Mouse (Mus musculus): Measurements from ENCODE around the gene Zbtb22. TPM values are rescaled to one million over a fixed set of nuclear protein-coding genes. Genes with fewer than 3 reads are reported as not detected.

Zbtb22 gene
- polyA plus RNA-seq, 1 experiment from 2014 or later, result 11.2 TPM

DNA sequence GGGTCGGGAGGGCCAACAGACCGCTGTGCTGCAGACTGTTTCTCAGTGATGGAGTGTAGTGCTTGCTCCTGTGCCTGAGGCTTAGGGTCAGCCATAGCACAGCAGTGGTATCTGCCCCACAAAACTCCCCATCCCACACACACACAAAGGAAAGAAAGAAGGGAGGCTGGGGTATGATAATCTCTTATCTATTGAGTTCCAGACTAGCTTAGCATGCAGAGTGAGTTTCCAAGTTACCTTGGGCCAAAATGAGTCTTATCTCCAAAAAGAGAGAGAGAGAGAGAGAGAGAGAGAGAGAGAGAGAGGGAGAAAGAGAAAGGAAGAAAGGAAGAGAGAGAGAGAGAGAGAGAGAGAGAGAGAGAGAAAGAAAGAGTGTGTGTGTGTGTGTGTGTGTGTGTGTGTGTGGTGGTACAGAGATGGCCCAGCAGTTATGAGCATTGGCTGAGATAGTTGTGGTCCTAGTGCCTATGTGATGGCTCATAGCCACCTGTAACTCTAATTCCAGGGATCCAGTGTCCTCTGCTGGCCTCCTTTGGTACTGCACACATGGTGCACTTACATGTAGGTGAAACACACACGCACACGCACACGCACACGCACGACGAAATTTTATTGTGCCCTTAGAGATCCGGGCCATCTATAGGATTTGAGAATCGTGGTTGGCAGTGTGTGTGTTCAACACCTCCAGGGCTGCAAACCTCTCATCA is 9.0 kb downstream of the Zbtb22 start:
- no peak overlapping the region for H3K4me3 ChIP-seq (ENCODE audit: low read depth, low read length)
- H3K4me1 ChIP-seq (ENCODE audit: control insufficient read depth, insufficient read depth, low read length), result peaks cover 6% of the 10 kb centered on the region; the same call in 1 of the 2 replicates
- no peak for ATAC-seq (ENCODE audit: insufficient read depth, low FRiP score, low TSS enrichment)
- no peaks in the 10 kb centered on the region for H3K36me3 ChIP-seq (ENCODE audit: control insufficient read depth, insufficient read depth, low read length)
- 86% methylated on average over 10 of the region's 10 CpGs for WGBS
- H3K27ac ChIP-seq (ENCODE audit: low read depth, low read length), result no peak overlapping the region
- no peak overlapping the region for H3K9ac ChIP-seq (ENCODE audit: low read length)
- H3K9me3 ChIP-seq (ENCODE audit: control insufficient read depth, low read length), result no peaks in the 10 kb centered on the region
- no peak for DNase-seq (ENCODE audit: low spot score)
- no peaks in the 10 kb centered on the region for H3K27me3 ChIP-seq (ENCODE audit: control insufficient read depth, insufficient read depth, low read length)
- H3K4me2 ChIP-seq (ENCODE audit: low read depth), result no peak overlapping the region

DNA sequence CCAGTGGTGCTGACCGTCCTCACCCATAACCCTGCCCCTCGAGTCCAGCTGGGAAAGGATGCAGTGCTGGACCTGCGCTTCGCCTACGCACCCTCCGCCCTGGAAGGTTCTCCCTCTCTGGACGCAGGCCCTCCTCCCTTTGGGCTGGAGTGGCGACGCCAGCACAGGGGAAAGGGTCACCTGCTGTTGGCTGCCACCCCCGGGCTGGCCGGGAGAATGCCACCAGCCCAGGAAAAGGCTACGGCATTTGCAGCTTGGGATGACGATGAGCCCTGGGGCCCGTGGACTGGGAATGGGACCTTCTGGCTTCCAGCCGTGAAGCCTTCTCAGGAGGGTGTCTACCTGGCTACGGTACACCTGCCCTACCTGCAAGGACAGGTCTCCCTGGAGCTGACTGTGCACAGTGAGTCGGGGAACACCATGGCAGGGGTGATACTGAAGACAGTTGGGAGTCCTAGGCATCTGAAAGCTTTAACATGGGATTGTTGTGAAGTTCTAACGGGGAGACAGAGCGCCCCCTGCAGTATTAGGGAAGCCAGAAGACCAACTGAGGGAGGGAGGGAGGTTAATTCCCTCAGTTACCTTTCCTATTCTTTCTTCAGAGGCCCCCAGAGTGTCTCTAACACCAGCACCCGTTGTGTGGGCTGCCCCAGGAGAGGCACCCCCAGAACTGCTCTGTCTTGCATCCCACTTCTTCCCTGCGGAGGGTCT is 9.9 kb downstream of the Zbtb22 start:
- H3K4me1 ChIP-seq (ENCODE audit: control insufficient read depth, insufficient read depth, low read length), result 0 out of 2 replicates have a peak, but pooled peaks cover under 1% of the 10 kb centered on the region
- no peak for ATAC-seq (ENCODE audit: insufficient read depth, low FRiP score, low TSS enrichment)
- no peak overlapping the region for H3K4me2 ChIP-seq (ENCODE audit: low read depth)
- no peaks in the 10 kb centered on the region for H3K9me3 ChIP-seq (ENCODE audit: control insufficient read depth, low read length)
- no peak overlapping the region for H3K9ac ChIP-seq (ENCODE audit: low read length)
- H3K27ac ChIP-seq (ENCODE audit: low read depth, low read length), result no peak overlapping the region
- no peaks in the 10 kb centered on the region for H3K36me3 ChIP-seq (ENCODE audit: control insufficient read depth, insufficient read depth, low read length)
- DNase-seq (ENCODE audit: low spot score), result no peak
- no peaks in the 10 kb centered on the region for H3K27me3 ChIP-seq (ENCODE audit: control insufficient read depth, insufficient read depth, low read length)
- H3K4me3 ChIP-seq (ENCODE audit: low read depth, low read length), result no peak overlapping the region
- 83% methylated on average over 20 of the region's 21 CpGs for WGBS

DNA sequence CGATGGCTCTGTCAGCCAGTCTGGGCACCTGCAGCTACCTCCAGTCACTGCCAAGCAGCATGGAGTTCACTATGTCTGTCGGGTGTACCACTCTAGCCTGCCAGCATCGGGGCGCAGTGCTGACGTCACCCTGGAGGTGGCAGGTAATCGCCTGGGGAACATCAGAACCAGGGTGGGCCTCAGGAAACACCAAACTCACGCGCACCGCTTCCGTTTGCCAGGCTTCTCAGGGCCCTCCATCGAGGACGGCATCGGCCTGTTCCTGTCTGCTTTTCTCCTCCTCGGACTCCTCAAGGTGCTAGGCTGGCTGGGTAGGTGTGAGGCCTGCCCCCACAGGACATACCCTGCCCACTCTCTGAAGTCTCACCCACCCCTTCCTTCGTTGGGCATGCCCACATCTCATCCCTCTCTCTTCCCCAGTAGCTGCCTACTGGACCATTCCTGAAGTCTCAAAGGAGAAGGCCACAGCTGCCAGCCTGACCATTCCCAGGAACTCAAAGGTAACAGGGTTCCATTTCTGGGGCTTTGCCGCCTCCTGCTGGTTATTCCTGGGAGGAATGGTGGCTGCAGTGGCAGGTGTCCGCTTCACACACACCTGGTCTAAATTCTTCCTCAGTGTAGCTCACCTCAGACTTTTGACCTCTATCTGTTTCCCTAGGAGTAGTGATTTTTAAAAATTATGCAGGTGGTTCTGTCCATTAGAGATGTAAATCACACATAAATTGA is 10.7 kb downstream of the Zbtb22 start:
- 73% methylated on average over 17 of the region's 17 CpGs for WGBS
- no peak overlapping the region for H3K9ac ChIP-seq (ENCODE audit: low read length)
- H3K27me3 ChIP-seq (ENCODE audit: control insufficient read depth, insufficient read depth, low read length), result no peaks in the 10 kb centered on the region
- no peaks in the 10 kb centered on the region for H3K9me3 ChIP-seq (ENCODE audit: control insufficient read depth, low read length)
- no peak overlapping the region for H3K4me2 ChIP-seq (ENCODE audit: low read depth)
- H3K4me3 ChIP-seq (ENCODE audit: low read depth, low read length), result no peak overlapping the region
- H3K27ac ChIP-seq (ENCODE audit: low read depth, low read length), result no peak overlapping the region
- no peaks in the 10 kb centered on the region for H3K36me3 ChIP-seq (ENCODE audit: control insufficient read depth, insufficient read depth, low read length)
- ATAC-seq (ENCODE audit: insufficient read depth, low FRiP score, low TSS enrichment) (no peak), DNase-seq (ENCODE audit: low spot score) (no peak)
- H3K4me1 ChIP-seq (ENCODE audit: control insufficient read depth, insufficient read depth, low read length), result peaks cover 9% of the 10 kb centered on the region; the same call in 1 of the 2 replicates

DNA sequence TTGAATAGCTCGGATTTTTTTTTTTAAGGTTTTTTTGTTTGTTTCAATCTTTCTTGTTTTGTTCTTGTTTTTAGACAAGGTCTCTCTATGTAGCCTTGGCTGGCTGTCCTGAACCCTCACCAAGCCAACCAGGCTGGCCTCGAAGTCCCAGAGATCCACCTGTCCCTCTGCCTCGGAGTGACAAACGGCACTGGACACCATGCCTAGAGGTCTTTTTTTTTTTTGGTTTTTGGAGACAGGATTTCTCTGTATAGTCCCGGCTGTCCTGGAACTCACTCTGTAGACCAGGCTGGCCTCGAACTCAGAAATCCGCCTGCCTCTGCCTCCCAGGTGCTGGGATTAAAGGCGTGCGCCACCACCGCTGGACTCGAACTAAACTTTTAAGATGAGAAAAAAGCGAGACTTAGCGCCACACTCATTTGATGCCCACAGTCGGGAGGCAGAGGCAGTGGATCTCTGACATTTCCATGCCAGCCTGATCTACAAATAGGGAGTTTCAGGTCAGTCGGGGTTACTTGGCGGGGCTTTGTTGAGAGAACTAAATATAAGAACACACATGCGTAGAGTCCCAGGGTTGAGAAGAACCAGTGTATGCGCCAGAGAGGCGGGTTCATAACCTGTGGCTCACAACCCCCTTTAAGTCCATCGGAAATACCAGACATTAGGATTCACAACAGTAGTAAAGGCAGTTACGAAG is 12.7 kb downstream of the Zbtb22 start:
- Histone ChIP-seq H3K4me3 (ENCODE audit: low read depth, low read length) (peak overlapping the region; percentile 91), H3K9me3 (ENCODE audit: control insufficient read depth, low read length) (no peaks in the 10 kb centered on the region), H3K27ac (ENCODE audit: low read depth, low read length) (no peak overlapping the region), H3K9ac (ENCODE audit: low read length) (peak overlapping the region; percentile 67), H3K36me3 (ENCODE audit: control insufficient read depth, insufficient read depth, low read length) (peaks cover 4% of the 10 kb centered on the region; the same call in 1 of the 2 replicates), H3K4me1 (ENCODE audit: control insufficient read depth, insufficient read depth, low read length) (peaks cover 9% of the 10 kb centered on the region; the same call in 1 of the 2 replicates), H3K27me3 (ENCODE audit: control insufficient read depth, insufficient read depth, low read length) (no peaks in the 10 kb centered on the region), H3K4me2 (ENCODE audit: low read depth) (peak overlapping the region; percentile 99)
- WGBS, result 63% methylated on average over 21 of the region's 21 CpGs
- DNase-seq (ENCODE audit: low spot score), result no peak
- ATAC-seq (ENCODE audit: insufficient read depth, low FRiP score, low TSS enrichment), result no peak

DNA sequence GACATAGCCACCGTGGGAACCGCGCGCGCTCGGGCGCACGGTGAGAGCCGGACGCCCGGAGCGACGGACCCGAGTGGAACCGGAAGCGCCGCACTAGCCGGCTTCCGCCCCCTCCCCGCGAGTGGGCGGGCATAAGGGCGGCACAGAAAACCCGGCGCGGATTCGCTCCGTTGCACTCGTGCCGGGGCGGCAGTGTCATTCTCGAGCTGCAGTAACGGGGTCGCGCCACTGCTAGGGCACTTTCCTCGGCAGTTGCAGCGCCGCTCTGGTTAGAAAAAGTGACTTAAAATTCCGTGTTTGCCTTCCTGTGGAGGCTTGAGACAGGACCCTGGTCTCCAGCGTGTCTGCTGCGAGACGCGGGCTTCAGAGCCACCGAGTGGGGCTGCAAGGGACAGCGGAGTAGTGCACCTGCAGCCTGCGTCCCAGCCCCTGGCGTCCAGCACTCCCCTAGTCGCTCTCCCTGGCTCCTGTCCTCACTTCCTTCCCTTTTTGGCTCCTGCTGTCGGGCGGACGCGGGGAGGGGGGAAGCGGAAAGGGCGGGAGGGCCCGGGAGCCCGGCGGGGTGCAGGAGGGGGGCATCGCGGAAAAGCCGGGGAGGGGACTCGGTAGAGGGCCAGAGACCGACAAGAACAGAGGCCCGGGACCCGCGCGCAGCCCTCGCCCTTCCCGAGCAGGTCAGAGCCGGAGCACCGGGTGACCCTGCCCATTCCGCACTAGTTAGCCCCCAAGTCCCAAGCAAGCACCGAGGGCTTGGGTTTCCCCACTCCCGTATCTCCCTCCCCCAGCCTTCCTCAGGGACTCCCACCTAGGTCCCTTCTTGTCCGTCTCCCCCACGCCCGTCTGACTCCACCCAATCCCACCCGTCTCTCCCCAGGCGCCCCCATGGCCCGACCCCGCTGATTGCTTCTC is 13.9 kb downstream of the Zbtb22 start, which contains the start of gene Rgl2:
Gene Rgl2, plus strand, starts transcription at position 173 of the 909 bp plus-strand sequence.
- peaks cover 9% of the 10 kb centered on the region; the same call in 1 of the 2 replicates for H3K4me1 ChIP-seq (ENCODE audit: control insufficient read depth, insufficient read depth, low read length)
- H3K4me3 ChIP-seq (ENCODE audit: low read depth, low read length), result peak within 1 kb of the TSS; percentile 91
- no peaks in the 10 kb centered on the region for H3K27me3 ChIP-seq (ENCODE audit: control insufficient read depth, insufficient read depth, low read length)
- peak within 1 kb of the TSS; percentile 88 for H3K9ac ChIP-seq (ENCODE audit: low read length)
- H3K27ac ChIP-seq (ENCODE audit: low read depth, low read length), result peak within 1 kb of the TSS; percentile 95
- peak; percentile 83 for ATAC-seq (ENCODE audit: insufficient read depth, low FRiP score, low TSS enrichment)
- under 1% methylated on average over 71 of the region's 80 CpGs for WGBS
- peaks cover 5% of the 10 kb centered on the region; the same call in 1 of the 2 replicates for H3K36me3 ChIP-seq (ENCODE audit: control insufficient read depth, insufficient read depth, low read length)
- H3K9me3 ChIP-seq (ENCODE audit: control insufficient read depth, low read length), result no peaks in the 10 kb centered on the region
- peak within 1 kb of the TSS; percentile 99 for H3K4me2 ChIP-seq (ENCODE audit: low read depth)
- peak; percentile 97 for DNase-seq (ENCODE audit: low spot score)

DNA sequence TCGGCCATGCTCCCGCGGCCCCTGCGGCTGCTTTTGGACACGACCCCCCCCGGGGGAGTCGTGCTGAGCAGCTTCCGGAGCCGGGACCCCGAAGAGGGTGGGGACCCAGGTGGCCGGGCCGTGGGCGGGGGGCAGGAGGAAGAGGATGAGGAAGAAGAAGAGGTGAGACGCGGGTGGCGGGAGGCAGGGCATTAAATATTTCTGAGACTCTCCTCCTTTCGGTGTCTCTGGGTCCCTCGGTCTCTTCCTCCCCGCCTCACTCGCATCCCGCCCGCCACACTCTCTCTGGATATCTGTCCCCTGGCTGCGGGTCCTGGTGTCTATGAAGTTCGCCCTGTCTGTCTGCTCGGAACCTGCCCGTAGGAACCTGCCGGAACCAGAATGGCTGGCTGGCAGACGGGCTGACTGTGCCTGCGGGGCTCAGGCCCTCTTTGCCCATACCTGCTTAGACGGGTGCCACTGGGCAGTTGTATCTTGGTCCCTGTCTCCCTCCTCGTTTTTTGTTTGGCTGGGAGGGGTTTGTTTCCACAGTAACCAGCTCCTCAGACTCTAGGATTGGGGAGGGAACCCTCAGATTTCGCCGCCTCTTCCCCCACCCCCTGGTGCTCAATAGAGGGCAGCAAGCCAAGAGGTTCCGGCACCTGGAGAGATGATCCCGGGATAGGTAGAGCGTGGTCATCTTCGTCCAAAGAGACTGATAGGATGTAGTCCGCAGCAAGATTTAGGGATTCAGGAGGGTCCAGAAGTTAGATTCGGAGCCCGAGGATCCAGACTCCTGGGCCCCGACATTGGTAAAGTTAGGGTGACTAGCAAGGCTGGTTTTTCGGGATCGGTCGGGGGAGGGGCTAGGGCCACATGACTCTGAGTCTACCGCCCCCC is 14.8 kb downstream of the Zbtb22 start:
- DNase-seq (ENCODE audit: low spot score) (peak; percentile 33), ATAC-seq (ENCODE audit: insufficient read depth, low FRiP score, low TSS enrichment) (0 out of 2 replicates have a peak, but pooled peaks have one; percentile 3)
- Histone ChIP-seq H3K4me1 (ENCODE audit: control insufficient read depth, insufficient read depth, low read length) (peaks cover 9% of the 10 kb centered on the region; the same call in 1 of the 2 replicates), H3K9me3 (ENCODE audit: control insufficient read depth, low read length) (no peaks in the 10 kb centered on the region), H3K4me2 (ENCODE audit: low read depth) (peak overlapping the region; percentile 99), H3K36me3 (ENCODE audit: control insufficient read depth, insufficient read depth, low read length) (peaks cover 6% of the 10 kb centered on the region), H3K27ac (ENCODE audit: low read depth, low read length) (peak overlapping the region; percentile 95), H3K4me3 (ENCODE audit: low read depth, low read length) (peak overlapping the region; percentile 91), H3K9ac (ENCODE audit: low read length) (peak overlapping the region; percentile 88), H3K27me3 (ENCODE audit: control insufficient read depth, insufficient read depth, low read length) (no peaks in the 10 kb centered on the region)
- WGBS, result under 1% methylated on average over 44 of the region's 45 CpGs

DNA sequence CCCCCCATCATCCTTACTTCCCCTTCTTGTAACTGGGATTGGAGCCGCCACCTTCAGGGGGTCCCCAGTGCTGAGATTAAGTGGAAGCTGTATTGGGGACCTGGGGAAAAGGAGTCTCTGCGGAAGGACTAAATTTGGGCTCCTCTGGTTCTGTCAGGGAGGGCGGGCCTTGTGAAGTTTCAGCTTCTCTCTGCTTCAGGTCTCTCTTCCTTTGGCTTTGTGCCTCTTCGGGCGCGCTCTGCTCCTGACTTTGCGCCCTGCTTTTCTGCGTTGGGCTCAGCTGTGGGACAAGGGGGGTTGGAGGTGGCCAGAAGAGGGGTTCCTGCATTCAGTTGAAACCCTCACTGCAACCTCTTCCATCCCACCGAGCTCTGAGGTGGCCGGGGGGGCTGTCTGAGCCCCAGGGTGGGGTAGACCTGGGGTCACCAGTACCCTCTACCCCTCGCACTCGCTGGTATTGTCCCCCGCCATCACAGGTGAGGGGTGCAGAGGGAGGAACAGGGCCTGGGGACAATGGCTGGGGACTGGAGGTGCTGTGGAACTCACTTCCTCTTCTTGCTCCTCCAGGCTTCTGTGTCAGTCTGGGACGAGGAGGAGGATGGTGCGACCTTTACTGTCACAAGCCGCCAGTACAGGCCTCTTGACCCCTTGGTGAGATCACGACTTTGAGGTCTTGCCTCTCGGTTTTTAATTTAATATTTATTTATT is 15.6 kb downstream of the Zbtb22 start:
- no peaks in the 10 kb centered on the region for H3K9me3 ChIP-seq (ENCODE audit: control insufficient read depth, low read length)
- DNase-seq (ENCODE audit: low spot score) (no peak), ATAC-seq (ENCODE audit: insufficient read depth, low FRiP score, low TSS enrichment) (no peak)
- H3K27ac ChIP-seq (ENCODE audit: low read depth, low read length), result no peak overlapping the region
- peak overlapping the region; percentile 88 for H3K9ac ChIP-seq (ENCODE audit: low read length)
- WGBS, result 31% methylated on average over 18 of the region's 18 CpGs
- H3K4me1 ChIP-seq (ENCODE audit: control insufficient read depth, insufficient read depth, low read length), result peaks cover 9% of the 10 kb centered on the region; the same call in 1 of the 2 replicates
- H3K4me3 ChIP-seq (ENCODE audit: low read depth, low read length), result peak overlapping the region; percentile 91
- peaks cover 10% of the 10 kb centered on the region for H3K36me3 ChIP-seq (ENCODE audit: control insufficient read depth, insufficient read depth, low read length)
- H3K27me3 ChIP-seq (ENCODE audit: control insufficient read depth, insufficient read depth, low read length), result no peaks in the 10 kb centered on the region
- peak overlapping the region; percentile 99 for H3K4me2 ChIP-seq (ENCODE audit: low read depth)

Data from neural tube, embryonic 11.5 days (tissue).